Mouse (Mus musculus): ENCODE measurements around the gene Hist1h4k.

GRCm38 (mm10) chr13:21749387-21750158, 732 bp downstream of the Hist1h4k start:
- TF ChIP-seq ZNF384 (IDR thresholded peaks at IDR 0.05; ENCODE audit: low read depth, low read length), result no peak
- no peak for TF ChIP-seq CHD2 (IDR thresholded peaks at IDR 0.05; ENCODE audit: low read depth, low read length)
- TF ChIP-seq HCFC1 (IDR thresholded peaks at IDR 0.05; ENCODE audit: borderline replicate concordance, insufficient read depth, low read length), result no peak
